Mouse (Mus musculus) ZHBTc4 (cell line): ENCODE results near the gene Nup35.

Source experiments
- DNase-seq: peaks from one replicate; pipeline ENCODE4 v3.0.0-alpha.2; 2011; ENCODE audit warnings: low read depth, low spot score

Nup35 gene

DNA sequence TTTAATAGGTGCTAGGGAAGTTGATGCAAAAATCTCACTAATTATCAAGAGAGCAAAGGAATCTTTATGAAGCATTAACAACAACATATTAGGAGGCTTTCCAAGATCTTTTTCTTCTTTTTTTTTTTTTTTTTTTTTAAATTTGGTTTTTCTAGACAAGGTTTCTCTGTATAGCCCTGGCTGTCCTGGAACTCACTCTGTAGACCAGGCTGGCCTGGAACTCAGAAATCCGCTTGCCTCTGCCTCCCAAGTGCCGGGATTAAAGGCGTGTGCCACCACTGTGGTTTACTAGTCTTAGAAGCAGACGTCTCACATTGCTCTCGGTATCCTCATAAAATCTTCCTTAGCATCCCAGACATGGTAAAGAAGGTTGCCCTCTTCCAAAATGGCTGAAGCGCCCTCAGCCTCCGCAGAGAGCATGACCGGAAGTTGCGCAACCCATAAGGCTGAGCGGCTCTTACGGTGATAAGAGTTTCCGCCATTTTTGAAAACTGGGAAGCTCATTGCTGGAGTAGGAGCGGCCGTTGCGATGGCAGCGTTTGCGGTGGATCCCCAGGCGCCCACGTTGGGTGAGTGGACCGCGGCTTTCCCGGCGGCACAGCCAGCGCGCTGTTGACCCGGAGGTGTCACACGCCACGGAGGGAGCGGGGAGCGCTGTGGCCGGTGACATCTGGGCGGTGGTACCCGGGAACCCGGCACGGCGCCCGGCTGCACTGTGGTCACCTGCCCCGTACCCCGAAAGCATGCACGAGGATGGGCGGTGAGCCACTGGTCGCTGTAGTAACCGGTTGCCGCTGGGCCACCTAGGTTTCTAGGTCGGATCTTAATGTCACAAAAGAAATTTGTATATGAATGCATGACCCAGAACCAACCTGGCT is 21.6 kb downstream of the Nup35 start:
- peak; percentile 95 for DNase-seq

DNA sequence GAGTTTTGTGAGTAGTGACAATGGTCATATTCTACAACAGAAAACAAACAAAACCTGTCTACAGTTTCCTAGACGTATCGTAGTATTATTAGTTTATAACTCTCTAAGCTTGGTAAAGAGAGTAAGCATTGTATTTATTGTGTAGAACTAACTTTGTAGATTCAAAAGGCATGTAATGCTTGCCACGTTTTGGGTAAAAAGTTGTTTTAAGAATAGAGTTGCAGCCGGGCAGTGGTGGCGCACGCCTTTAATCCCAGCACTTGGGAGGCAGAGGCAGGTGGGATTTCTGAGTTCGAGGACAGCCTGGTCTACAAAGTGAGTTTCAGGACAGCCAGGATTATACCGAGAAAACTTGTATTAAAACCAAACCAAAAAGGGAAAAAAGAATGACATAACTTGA is 22.4 kb downstream of the Nup35 start:
- DNase-seq = no peak

DNA sequence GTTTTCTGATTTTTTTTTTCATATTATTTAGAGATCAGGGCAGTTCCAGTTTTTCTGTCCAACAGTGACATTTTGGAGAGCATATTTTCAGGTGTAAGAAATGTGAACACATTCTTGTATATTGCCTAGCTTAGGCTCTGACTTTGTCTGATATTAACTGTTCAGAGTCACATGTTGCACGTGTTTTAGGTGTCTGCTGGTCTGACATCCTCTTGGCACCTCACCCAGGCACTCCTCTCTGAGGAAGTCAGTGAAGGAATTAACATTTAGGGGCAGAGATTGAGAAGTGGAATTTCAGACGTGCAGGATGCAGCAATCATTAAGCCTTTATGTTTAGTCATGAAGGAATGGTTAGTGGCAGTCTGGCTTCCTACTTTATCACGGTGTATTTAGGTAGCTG is 22.8 kb downstream of the Nup35 start:
- peak; percentile 11 for DNase-seq

GRCm38 (mm10) chr2:80661414-80661813 is 44.4 kb downstream of the Nup35 start:
- no peak for DNase-seq

DNA sequence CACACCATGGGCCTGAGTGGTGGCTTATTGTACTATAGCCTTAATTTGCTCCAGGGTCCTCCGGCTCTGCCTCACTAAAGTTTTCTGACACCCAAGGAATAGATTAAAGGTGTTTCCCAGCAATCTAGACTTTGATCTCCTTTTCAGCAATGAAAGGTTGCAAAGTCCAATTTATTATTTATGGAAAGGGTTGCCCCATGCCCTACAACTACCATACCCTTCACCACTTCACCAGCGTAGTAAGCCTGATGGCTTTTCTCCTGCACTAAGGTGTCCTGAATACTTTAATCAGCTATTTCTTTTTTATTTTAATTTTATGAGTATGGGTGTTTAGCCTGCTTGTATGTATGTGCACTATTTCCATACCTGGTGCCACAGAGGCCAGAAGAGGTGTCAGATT is 45.6 kb downstream of the Nup35 start:
- DNase-seq = no peak

- no peak for DNase-seq
Observed at GRCm38 (mm10) chr2:80667396-80667964, 50.4 kb downstream of the Nup35 start.

DNA sequence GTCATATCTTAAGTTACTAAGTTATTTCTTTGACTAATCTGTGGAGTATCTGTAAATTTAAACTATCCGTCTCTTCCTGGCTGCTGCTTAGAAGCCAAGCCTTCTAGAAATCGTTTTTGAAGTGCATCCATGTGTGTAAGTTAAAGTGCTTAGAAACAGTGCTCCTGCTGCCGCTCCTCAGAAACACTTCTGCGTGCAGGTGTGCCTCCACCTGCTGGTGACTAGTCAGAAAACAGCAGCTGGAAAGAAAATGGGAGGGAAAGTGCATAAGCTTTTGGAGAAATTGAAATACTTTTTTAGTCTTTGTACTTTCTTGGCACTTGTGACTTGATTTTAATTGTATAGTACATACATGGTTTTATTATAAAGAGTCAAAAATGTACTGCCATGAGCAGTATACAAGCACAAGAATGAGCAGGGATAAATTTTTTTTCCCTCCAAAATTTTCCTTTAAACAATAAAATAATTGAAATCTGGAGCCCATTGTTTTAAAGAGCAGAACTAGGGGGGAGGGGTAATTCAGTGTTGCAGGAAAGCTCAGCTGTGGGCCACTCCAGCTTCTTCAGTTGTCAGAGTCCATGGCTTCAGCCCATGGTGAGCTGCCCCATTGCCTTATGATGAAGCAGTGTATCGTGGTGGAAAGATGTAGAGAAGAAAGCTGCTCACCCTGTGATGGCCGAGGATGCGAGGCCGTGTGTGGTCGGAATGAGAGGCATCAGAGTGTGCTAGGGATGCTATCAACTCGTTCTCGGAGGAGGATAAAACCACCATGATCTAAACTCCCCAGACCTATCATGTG is 53.0 kb downstream of the Nup35 start:
- peak; percentile 56 for DNase-seq

DNA sequence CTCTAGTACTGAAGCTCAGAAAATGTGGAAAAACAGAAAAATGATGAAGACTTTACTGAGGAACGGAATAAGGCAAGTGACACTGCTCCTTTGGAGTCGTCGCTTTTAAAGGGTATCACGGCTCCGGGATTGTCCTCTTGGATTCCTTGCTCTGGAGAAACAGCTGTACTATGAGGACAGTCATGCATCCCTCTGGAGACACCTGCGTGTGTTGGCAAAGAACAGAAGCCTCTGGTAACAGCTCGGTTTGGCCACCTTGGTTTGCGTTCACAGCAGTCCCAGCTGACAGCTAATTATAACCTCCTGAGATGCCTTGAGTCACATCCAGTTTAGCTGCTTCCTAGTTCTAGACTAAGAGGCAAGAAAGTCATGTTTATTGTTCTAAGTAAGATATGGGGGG is 61.8 kb downstream of the Nup35 start:
- DNase-seq = no peak

DNA sequence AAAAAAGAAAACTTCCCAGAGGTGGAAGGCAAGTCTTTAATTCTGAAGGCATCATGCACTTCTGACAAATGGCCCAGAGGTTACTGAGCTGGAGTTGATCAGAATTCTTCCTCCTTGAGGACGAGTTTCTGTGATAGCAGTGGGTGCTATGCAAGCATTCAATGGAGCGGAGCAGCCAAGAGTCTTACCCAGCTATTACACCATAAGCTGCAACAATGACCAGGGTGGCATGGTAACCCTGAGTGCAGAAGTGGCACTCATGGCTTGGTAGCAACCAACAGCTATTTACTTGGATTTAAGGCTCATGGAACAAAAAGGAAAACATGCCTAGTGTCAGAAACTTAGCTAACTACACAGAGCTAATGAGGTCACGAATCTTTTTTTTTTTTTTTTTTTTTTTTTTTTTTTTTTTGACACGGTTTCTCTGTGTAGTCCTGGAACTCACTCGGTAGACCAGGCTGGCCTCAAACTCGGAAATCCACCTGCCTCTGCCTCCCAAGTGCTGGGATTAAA is 66.7 kb downstream of the Nup35 start:
- DNase-seq = no peak

- no peak for DNase-seq
Observed at GRCm38 (mm10) chr2:80684396-80685071, 67.5 kb downstream of the Nup35 start.

- no peak for DNase-seq
Observed at GRCm38 (mm10) chr2:80688261-80688660, 71.2 kb downstream of the Nup35 start.

DNA sequence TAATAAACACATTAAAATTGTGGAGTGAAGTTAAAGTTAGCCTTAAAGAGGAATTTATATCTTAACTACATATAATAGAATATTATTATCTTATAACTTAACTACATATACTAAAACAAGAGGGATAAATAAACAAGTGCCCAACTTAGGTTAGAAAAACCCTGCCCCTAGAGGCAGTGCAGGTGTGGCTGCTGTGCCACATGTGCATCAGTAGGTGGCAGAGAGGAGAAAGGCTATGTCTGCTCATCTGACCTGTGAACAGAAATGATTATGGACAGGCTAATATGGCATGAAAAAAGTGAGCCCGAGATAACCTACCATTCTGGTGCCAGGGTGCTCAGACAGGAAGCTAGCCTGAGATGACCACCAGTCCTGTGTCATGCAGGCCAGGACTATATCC is 90.4 kb downstream of the Nup35 start:
- DNase-seq = no peak
